Mouse (Mus musculus) intestine, embryonic 15.5 days (tissue): ENCODE results near the gene Ppargc1a. TPM values are rescaled to one million over a fixed set of nuclear protein-coding genes. Genes with fewer than 3 reads are reported as not detected.

Experiments used
- ATAC-seq: fragments of 200-750 bp; cut with Nextera tagmentation; 2 replicates; pipeline ENCODE4 v1.8.0; 2017; ENCODE audit warnings: moderate TSS enrichment, moderate library complexity
- H3K27ac ChIP-seq: fragments of 300-500 bp; sonication (generic); 2 replicates; pipeline ENCODE4 v1.5.1; 2015; ENCODE audit warnings: mild to moderate bottlenecking, inconsistent platforms
- H3K27me3 ChIP-seq: fragments of 300-500 bp; sonication (generic); replicated peaks from 2 replicates; pipeline ENCODE4 v1.6.1; 2015; ENCODE audit warnings: inconsistent platforms
- H3K36me3 ChIP-seq: fragments of 300-500 bp; sonication (generic); 2 replicates; pipeline ENCODE4 v1.6.1; 2015; ENCODE audit warnings: inconsistent platforms
- H3K4me1 ChIP-seq: fragments of 300-500 bp; sonication (generic); replicated peaks from 2 replicates; pipeline ENCODE4 v1.6.1; 2015; ENCODE audit warnings: inconsistent platforms
- H3K4me2 ChIP-seq: fragments of 300-500 bp; sonication (generic); replicated peaks from 2 replicates; pipeline ENCODE4 v1.6.1; 2015; ENCODE audit warnings: mild to moderate bottlenecking, inconsistent platforms
- H3K4me3 ChIP-seq: fragments of 300-500 bp; sonication (generic); replicated peaks from 2 replicates; pipeline ENCODE4 v1.5.1; 2015; ENCODE audit warnings: inconsistent platforms
- H3K9ac ChIP-seq: fragments of 300-500 bp; sonication (generic); 2 replicates; pipeline ENCODE4 v1.6.1; 2015; ENCODE audit warnings: inconsistent platforms
- H3K9me3 ChIP-seq: fragments of 300-500 bp; sonication (generic); 2 replicates; pipeline ENCODE4 v1.6.1; 2016; ENCODE audit warnings: inconsistent platforms
- WGBS: fragments of 180-500 bp; shearing (Covaris S2); methylation state at CpG from one replicate; pipeline ENCODE4 v1.1.7; 2015; 5-methylcytosine and 5-hydroxymethylcytosine counted together
- polyA plus RNA-seq: library from polyadenylated mRNA; unstranded; fragments of >200 nt; fragmentation: Nextera tagmentation; extraction: Ambion mirVana; gene quantifications from 2 replicates; pipeline ENCODE4 v1.2.1, GENCODE M21; 2015

The Ppargc1a gene
- polyA plus RNA-seq, 1 experiment from 2014 or later: 6.9 TPM

GRCm38 (mm10) chr5:51531286-51531685 lies 36.2 kb downstream of the Ppargc1a start:
- WGBS: 89% methylated on average over 1 of the region's 1 CpGs
- Histone ChIP-seq H3K4me2 (no peak overlapping the region), H3K27ac (no peak overlapping the region), H3K9me3 (no peaks in the 10 kb centered on the region), H3K4me1 (no peaks in the 10 kb centered on the region), H3K9ac (no peak overlapping the region), H3K4me3 (no peak overlapping the region), H3K27me3 (no peaks in the 10 kb centered on the region), H3K36me3 (no peaks in the 10 kb centered on the region)
- ATAC-seq: no peak

GRCm38 (mm10) chr5:51529444-51529843 lies 38.1 kb downstream of the Ppargc1a start:
- no peak for ATAC-seq
- H3K9me3 ChIP-seq: no peaks in the 10 kb centered on the region
- no peak overlapping the region for H3K4me3 ChIP-seq
- no peaks in the 10 kb centered on the region for H3K36me3 ChIP-seq
- H3K4me1 ChIP-seq: no peaks in the 10 kb centered on the region
- H3K27ac ChIP-seq: no peak overlapping the region
- no peak overlapping the region for H3K4me2 ChIP-seq
- H3K9ac ChIP-seq: no peak overlapping the region
- H3K27me3 ChIP-seq: no peaks in the 10 kb centered on the region
- 44% methylated on average over 2 of the region's 2 CpGs for WGBS

GRCm38 (mm10) chr5:51528165-51528498 lies 39.4 kb downstream of the Ppargc1a start:
- peak; percentile 58; the same call in 1 of the 2 replicates for ATAC-seq
- H3K27me3 ChIP-seq: no peaks in the 10 kb centered on the region
- H3K4me3 ChIP-seq: no peak overlapping the region
- H3K36me3 ChIP-seq: no peaks in the 10 kb centered on the region
- no peaks in the 10 kb centered on the region for H3K9me3 ChIP-seq
- H3K9ac ChIP-seq: no peak overlapping the region
- no peak overlapping the region for H3K4me2 ChIP-seq
- H3K27ac ChIP-seq: 0 out of 2 replicates have a peak overlapping the region, but pooled peaks have one; percentile 20
- H3K4me1 ChIP-seq: no peaks in the 10 kb centered on the region

DNA sequence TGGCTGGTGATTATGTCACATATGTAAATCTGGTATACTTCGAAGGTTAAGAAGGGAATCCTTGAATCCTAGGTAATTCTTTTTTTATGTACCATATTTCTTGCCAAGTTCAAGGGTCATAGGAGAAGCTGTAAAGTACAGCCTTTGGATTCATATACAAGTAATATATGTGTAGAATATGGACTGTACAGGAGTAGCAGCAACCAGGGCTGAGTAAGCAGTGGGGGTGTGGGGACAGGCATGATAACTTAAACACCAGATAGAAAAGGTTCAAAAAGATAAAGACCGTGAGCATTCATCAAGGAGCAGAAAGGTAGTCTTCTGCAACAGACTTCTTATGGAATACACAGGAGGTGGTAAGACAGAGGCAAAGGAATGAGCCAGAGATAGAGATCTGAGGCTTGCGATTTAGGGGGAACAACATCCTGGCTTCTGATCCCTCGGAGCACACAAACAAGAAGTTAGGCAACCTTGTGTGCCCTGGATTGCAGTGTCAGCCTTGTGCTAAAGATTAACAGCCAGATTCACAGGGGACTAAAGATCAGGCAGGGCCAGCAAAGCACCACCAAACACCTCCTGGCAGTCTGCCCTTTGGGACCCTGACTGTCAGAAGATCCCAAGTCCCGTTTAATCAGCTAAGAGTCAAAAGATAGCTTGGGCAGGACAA lies 39.9 kb downstream of the Ppargc1a start:
- no peaks in the 10 kb centered on the region for H3K27me3 ChIP-seq
- H3K9me3 ChIP-seq: no peaks in the 10 kb centered on the region
- no peak overlapping the region for H3K4me2 ChIP-seq
- H3K27ac ChIP-seq: 0 out of 2 replicates have a peak overlapping the region, but pooled peaks have one; percentile 20
- H3K4me1 ChIP-seq: no peaks in the 10 kb centered on the region
- H3K36me3 ChIP-seq: no peaks in the 10 kb centered on the region
- 68% methylated on average over 5 of the region's 5 CpGs for WGBS
- no peak overlapping the region for H3K4me3 ChIP-seq
- ATAC-seq: peak; percentile 80
- no peak overlapping the region for H3K9ac ChIP-seq

DNA sequence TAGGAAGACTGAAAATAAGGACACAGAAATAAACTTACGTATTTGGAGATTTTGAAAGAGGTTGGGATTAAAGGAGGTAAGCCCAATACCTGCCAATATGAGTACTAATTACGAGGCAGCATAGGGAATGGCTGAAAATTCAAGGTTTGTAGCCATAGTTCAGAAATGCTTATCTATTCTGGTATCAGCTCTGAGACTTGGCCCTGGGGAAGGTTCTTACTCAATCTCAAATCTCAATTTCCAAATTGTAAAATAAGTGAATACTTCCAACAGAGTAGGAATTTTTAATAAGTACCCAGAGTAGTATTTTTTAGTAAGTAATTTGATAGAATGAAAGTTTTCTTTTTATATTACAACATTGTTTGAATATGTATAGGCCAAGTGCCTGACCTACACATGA lies 41.7 kb downstream of the Ppargc1a start:
- WGBS: 92% methylated on average over 2 of the region's 2 CpGs

DNA sequence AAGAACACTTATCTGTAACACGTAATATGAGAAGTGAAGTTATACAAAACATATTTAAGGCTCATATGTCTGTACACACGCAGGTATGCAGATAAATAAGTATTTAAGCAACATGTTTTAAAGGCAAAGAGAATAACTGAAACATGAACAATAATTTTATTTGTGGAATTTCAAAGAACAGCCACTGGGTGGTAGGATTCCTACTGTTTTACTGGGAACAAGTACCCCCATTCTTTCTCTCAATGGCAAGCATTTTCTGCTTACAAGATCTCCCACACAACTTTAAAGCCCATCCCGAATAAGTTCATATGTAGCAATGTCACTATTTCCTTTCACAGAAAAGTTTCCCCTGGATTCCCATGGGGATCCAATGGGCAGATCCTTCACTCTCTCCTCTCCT lies 46.7 kb downstream of the Ppargc1a start:
- no peak overlapping the region for H3K27ac ChIP-seq
- H3K27me3 ChIP-seq: no peaks in the 10 kb centered on the region
- no peak overlapping the region for H3K4me2 ChIP-seq
- H3K9me3 ChIP-seq: no peaks in the 10 kb centered on the region
- H3K36me3 ChIP-seq: no peaks in the 10 kb centered on the region
- no peak overlapping the region for H3K9ac ChIP-seq
- ATAC-seq: no peak
- 76% methylated on average over 3 of the region's 3 CpGs for WGBS
- no peak overlapping the region for H3K4me3 ChIP-seq
- H3K4me1 ChIP-seq: no peaks in the 10 kb centered on the region

More for the DNA sequence above, 41.7 kb downstream of the Ppargc1a start:
- Histone ChIP-seq H3K27me3 (no peaks in the 10 kb centered on the region), H3K36me3 (no peaks in the 10 kb centered on the region), H3K4me2 (no peak overlapping the region), H3K4me1 (no peaks in the 10 kb centered on the region), H3K9ac (no peak overlapping the region), H3K9me3 (no peaks in the 10 kb centered on the region), H3K4me3 (no peak overlapping the region), H3K27ac (no peak overlapping the region)
- ATAC-seq: no peak

DNA sequence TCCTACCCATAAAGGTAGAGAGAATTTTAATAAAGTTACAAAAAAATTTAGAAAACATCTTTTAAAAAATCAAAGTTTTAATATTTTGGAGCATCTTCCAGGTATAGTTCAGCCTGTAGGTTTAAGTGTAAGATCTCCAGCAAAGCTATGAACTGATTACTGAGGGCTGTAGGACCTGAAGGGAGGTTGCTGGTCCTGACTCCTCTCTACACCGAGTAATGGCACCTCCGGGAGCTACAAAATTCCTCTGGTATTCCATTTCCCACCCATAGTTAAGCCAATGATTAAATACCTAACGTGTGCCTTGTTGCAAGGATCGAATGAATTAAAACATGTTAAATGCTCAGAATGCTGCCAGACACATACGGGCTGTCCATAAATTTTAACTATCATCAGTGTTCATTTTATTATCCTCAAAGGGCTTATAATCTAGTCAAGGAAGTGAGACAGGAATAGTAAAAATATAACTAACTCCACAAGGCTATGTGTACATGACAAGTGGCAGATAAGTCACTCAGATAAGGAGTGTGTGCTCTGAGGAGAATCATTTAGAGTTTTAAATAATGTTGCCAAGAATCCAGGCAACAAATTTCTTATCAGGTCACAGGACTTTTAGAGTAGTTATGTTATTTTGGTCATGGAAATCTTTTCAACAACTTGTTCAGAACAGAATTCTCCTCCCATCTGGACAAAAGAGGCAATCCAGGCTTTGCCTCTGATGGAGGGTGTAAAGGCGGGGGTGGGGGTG lies 49.9 kb downstream of the Ppargc1a start:
- 0 out of 2 replicates have a peak, but pooled peaks have one; percentile 17 for ATAC-seq
- Histone ChIP-seq H3K27ac (no peak overlapping the region), H3K9ac (no peak overlapping the region), H3K4me2 (no peak overlapping the region), H3K27me3 (no peaks in the 10 kb centered on the region), H3K4me1 (no peaks in the 10 kb centered on the region), H3K9me3 (no peaks in the 10 kb centered on the region), H3K36me3 (no peaks in the 10 kb centered on the region), H3K4me3 (no peak overlapping the region)
- WGBS: 60% methylated on average over 6 of the region's 6 CpGs

DNA sequence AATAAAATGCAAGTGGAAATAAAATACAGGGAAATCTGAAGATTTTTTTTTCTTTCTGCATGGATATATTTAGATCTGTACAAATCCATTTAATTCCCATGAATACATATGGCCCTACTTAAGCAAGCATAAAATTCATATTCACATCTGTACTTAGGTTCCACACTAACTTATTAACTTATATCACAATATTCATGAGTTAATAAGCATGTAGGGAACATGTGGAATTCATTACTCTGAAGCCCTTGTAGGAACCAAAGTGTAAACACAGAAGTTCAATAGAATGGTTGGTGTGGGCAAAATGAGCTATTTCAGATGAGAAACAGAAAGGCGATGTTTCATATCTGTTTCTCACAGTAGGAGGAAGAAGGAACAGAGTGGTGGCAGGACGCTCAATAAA lies 62.9 kb downstream of the Ppargc1a start:
- H3K9ac ChIP-seq: no peak overlapping the region
- no peak overlapping the region for H3K4me3 ChIP-seq

DNA sequence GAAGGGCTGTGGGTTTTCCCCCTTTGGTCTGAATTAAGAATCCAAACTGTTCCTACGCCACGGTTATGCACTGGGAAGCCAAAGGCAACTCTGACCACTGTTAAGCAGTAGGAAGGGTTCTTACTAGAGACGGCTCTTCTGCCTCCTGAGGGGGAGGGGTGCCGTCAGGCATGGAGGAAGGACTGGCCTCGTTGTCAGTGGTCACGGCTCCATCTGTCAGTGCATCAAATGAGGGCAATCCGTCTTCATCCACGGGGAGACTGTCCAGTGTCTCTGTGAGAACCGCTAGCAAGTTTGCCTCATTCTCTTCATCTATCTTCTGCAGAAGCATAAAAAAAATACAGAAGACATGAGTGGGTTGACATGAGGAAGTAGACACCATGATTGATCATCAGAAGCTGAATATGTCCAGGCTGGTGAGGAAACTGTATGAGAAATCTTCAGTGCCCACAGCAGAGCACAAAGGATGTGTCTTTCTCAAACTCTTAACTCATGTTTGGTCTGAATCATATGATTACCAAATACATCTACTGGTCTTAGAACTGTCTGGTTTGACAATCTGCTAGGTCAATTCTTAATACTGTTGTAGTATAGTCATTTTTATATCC lies 69.5 kb downstream of the Ppargc1a start:
- H3K27me3 ChIP-seq: no peaks in the 10 kb centered on the region
- no peaks in the 10 kb centered on the region for H3K9me3 ChIP-seq
- H3K4me2 ChIP-seq: no peak overlapping the region
- no peak overlapping the region for H3K9ac ChIP-seq
- WGBS: 52% methylated on average over 9 of the region's 9 CpGs
- no peak for ATAC-seq
- no peak overlapping the region for H3K4me3 ChIP-seq
- no peaks in the 10 kb centered on the region for H3K36me3 ChIP-seq
- no peak overlapping the region for H3K27ac ChIP-seq
- H3K4me1 ChIP-seq: no peaks in the 10 kb centered on the region

More for the DNA sequence above, 62.9 kb downstream of the Ppargc1a start:
- H3K27me3 ChIP-seq: no peaks in the 10 kb centered on the region
- H3K4me1 ChIP-seq: no peaks in the 10 kb centered on the region
- no peaks in the 10 kb centered on the region for H3K36me3 ChIP-seq
- H3K9me3 ChIP-seq: no peaks in the 10 kb centered on the region
- H3K4me2 ChIP-seq: no peak overlapping the region
- H3K27ac ChIP-seq: no peak overlapping the region
- no peak for ATAC-seq
- 84% methylated on average over 2 of the region's 2 CpGs for WGBS

DNA sequence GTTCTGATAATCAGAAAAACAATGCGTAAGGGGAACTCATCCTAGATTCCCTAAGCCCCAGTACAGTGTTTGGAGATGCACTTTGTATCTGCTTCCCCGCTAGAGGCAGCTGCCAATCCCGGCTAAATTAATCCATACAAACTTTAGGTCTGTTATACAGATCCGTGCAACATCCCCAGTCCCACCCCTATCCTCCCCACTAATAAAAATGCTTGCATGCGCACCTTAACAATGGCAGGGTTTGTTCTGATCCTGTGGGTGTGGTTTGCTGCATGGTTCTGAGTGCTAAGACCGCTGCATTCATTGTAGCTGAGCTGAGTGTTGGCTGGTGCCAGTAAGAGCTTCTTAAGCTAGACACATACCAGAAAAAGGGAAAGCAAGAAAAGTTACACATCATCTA lies 72.1 kb downstream of the Ppargc1a start:
- no peaks in the 10 kb centered on the region for H3K4me1 ChIP-seq
- no peaks in the 10 kb centered on the region for H3K9me3 ChIP-seq
- no peak overlapping the region for H3K27ac ChIP-seq
- no peaks in the 10 kb centered on the region for H3K27me3 ChIP-seq
- 76% methylated on average over 6 of the region's 6 CpGs for WGBS
- H3K4me2 ChIP-seq: no peak overlapping the region
- H3K4me3 ChIP-seq: no peak overlapping the region
- no peaks in the 10 kb centered on the region for H3K36me3 ChIP-seq
- no peak overlapping the region for H3K9ac ChIP-seq
- ATAC-seq: no peak

- H3K27me3 ChIP-seq: no peaks in the 10 kb centered on the region
- ATAC-seq: no peak
- H3K9ac ChIP-seq: no peak overlapping the region
- H3K4me3 ChIP-seq: no peak overlapping the region
- WGBS: 68% methylated on average over 15 of the region's 15 CpGs
- H3K27ac ChIP-seq: no peak overlapping the region
- no peaks in the 10 kb centered on the region for H3K4me1 ChIP-seq
- no peak overlapping the region for H3K4me2 ChIP-seq
- H3K9me3 ChIP-seq: no peaks in the 10 kb centered on the region
- H3K36me3 ChIP-seq: no peaks in the 10 kb centered on the region
Measured at GRCm38 (mm10) chr5:51494358-51494876, 73.1 kb downstream of the Ppargc1a start.

- H3K9me3 ChIP-seq: no peaks in the 10 kb centered on the region
- no peak for ATAC-seq
- H3K4me1 ChIP-seq: no peaks in the 10 kb centered on the region
- H3K4me2 ChIP-seq: no peak overlapping the region
- WGBS: 59% methylated on average over 1 of the region's 1 CpGs
- H3K9ac ChIP-seq: no peak overlapping the region
- no peak overlapping the region for H3K4me3 ChIP-seq
- no peaks in the 10 kb centered on the region for H3K36me3 ChIP-seq
- no peak overlapping the region for H3K27ac ChIP-seq
- H3K27me3 ChIP-seq: no peaks in the 10 kb centered on the region
Measured at GRCm38 (mm10) chr5:51483768-51484167, 83.8 kb downstream of the Ppargc1a start.
